Mouse (Mus musculus) limb, embryonic 11.5 days (tissue): ENCODE measurements around the gene Nr1d1. TPM values are rescaled to one million over a fixed set of nuclear protein-coding genes. Genes with fewer than 3 reads are reported as not detected.

Source experiments
- ATAC-seq: fragments of 200-750 bp; cut with Nextera tagmentation; 2 replicates; pipeline ENCODE4 v1.8.0; 2017; ENCODE audit warnings: low read depth; ENCODE audit not compliant: insufficient number of reproducible peaks, low FRiP score, low TSS enrichment
- DNase-seq: peaks from one replicate; pipeline ENCODE4 v3.0.0-alpha.2; 2015; ENCODE audit warnings: low spot score
- H3K27ac ChIP-seq: fragments of 300-500 bp; sonication (generic); replicated peaks from 2 replicates; pipeline ENCODE4 v1.5.1; 2014; ENCODE audit warnings: low read depth, mild to moderate bottlenecking, low read length
- H3K27me3 ChIP-seq: fragments of 300-500 bp; sonication (generic); 2 replicates; pipeline ENCODE4 v1.6.1; 2014; ENCODE audit warnings: mild to moderate bottlenecking, low read length, mixed read lengths; ENCODE audit not compliant: control insufficient read depth, insufficient read depth
- H3K36me3 ChIP-seq: fragments of 300-500 bp; sonication (generic); 2 replicates; pipeline ENCODE4 v1.6.1; 2014; ENCODE audit warnings: mild to moderate bottlenecking, low read length, moderate library complexity, mixed read lengths; ENCODE audit not compliant: control insufficient read depth, insufficient read depth
- H3K4me1 ChIP-seq: fragments of 300-500 bp; sonication (generic); 2 replicates; pipeline ENCODE4 v1.6.1; 2014; ENCODE audit warnings: low read length, mixed read lengths; ENCODE audit not compliant: control insufficient read depth, insufficient read depth
- H3K4me2 ChIP-seq: fragments of 300-500 bp; sonication (generic); 2 replicates; pipeline ENCODE4 v1.6.1; 2014; ENCODE audit warnings: low read depth, mild to moderate bottlenecking, moderate library complexity; ENCODE audit not compliant: severe bottlenecking
- H3K4me3 ChIP-seq: fragments of 300-500 bp; sonication (generic); 2 replicates; pipeline ENCODE4 v1.5.1; 2014; ENCODE audit warnings: low read depth, low read length
- H3K9ac ChIP-seq: fragments of 300-500 bp; sonication (generic); 2 replicates; pipeline ENCODE4 v1.6.1; 2014; ENCODE audit warnings: mild to moderate bottlenecking, low read length
- H3K9me3 ChIP-seq: fragments of 300-500 bp; sonication (generic); 2 replicates; pipeline ENCODE4 v1.6.1; 2016; ENCODE audit warnings: low read length; ENCODE audit not compliant: control insufficient read depth
- WGBS: fragments of 180-500 bp; shearing (Covaris S2); extraction: QIAGEN DNeasy Blood & Tissue Kit; methylation state at CpG from one replicate; pipeline ENCODE4 v1.1.7; 2014; 5-methylcytosine and 5-hydroxymethylcytosine counted together
- polyA plus RNA-seq: library from polyadenylated mRNA; unstranded; fragments of >200 nt; fragmentation: Nextera tagmentation; extraction: Ambion mirVana; gene quantifications from 2 replicates; pipeline ENCODE4 v1.2.1, GENCODE M21; 2014

The Nr1d1 gene
- polyA plus RNA-seq, 1 experiment from 2014 or later: 1.0 TPM

- 6% methylated on average over 19 of the region's 19 CpGs for WGBS
Measured at GRCm38 (mm10) chr11:98746855-98747693, 28.1 kb downstream of the Nr1d1 start.

GRCm38 (mm10) chr11:98745932-98746853 is 28.9 kb downstream of the Nr1d1 start:
- H3K4me2 ChIP-seq: no peak overlapping the region
- peaks cover 72% of the 10 kb centered on the region for H3K4me1 ChIP-seq
- no peak overlapping the region for H3K9ac ChIP-seq
- no peak for ATAC-seq
- no peak for DNase-seq
- 41% methylated on average over 12 of the region's 12 CpGs for WGBS
- H3K27me3 ChIP-seq: no peaks in the 10 kb centered on the region
- H3K4me3 ChIP-seq: no peak overlapping the region
- H3K9me3 ChIP-seq: no peaks in the 10 kb centered on the region
- H3K36me3 ChIP-seq: no peaks in the 10 kb centered on the region
- H3K27ac ChIP-seq: no peak overlapping the region

More at GRCm38 (mm10) chr11:98746855-98747693, 28.1 kb downstream of the Nr1d1 start:
- Histone ChIP-seq H3K36me3 (no peaks in the 10 kb centered on the region), H3K4me2 (peak overlapping the region; percentile 30), H3K4me1 (peaks cover 72% of the 10 kb centered on the region), H3K4me3 (peak overlapping the region; percentile 3; the same call in 1 of the 2 replicates), H3K9ac (no peak overlapping the region), H3K27me3 (no peaks in the 10 kb centered on the region), H3K27ac (no peak overlapping the region), H3K9me3 (no peaks in the 10 kb centered on the region)
- ATAC-seq (no peak; the same call in 1 of the 2 replicates), DNase-seq (peak; percentile 80)

- peaks cover 71% of the 10 kb centered on the region for H3K4me1 ChIP-seq
- WGBS: 30% methylated on average over 7 of the region's 7 CpGs
- H3K36me3 ChIP-seq: no peaks in the 10 kb centered on the region
- DNase-seq (no peak), ATAC-seq (no peak)
- no peak overlapping the region for H3K9ac ChIP-seq
- H3K4me3 ChIP-seq: no peak overlapping the region
- H3K27me3 ChIP-seq: no peaks in the 10 kb centered on the region
- H3K9me3 ChIP-seq: no peaks in the 10 kb centered on the region
- no peak overlapping the region; the same call in 1 of the 2 replicates for H3K27ac ChIP-seq
- peak overlapping the region; percentile 70; the same call in 1 of the 2 replicates for H3K4me2 ChIP-seq
Measured at GRCm38 (mm10) chr11:98744456-98745019, 30.6 kb downstream of the Nr1d1 start.

GRCm38 (mm10) chr11:98743655-98744345 is 31.3 kb downstream of the Nr1d1 start:
- H3K9ac ChIP-seq: no peak overlapping the region
- no peak for ATAC-seq
- no peaks in the 10 kb centered on the region for H3K36me3 ChIP-seq
- whole genome bisulfite sequencing: 6% methylated on average over 9 of the region's 9 CpGs
- peak; percentile 57 for DNase-seq
- H3K9me3 ChIP-seq: no peaks in the 10 kb centered on the region
- H3K4me3 ChIP-seq: 0 out of 2 replicates have a peak overlapping the region, but pooled peaks have one; percentile 2
- H3K27ac ChIP-seq: no peak overlapping the region; the same call in 1 of the 2 replicates
- peak overlapping the region; percentile 70 for H3K4me2 ChIP-seq
- H3K4me1 ChIP-seq: peaks cover 65% of the 10 kb centered on the region
- H3K27me3 ChIP-seq: no peaks in the 10 kb centered on the region

- Histone ChIP-seq H3K9me3 (no peaks in the 10 kb centered on the region), H3K4me3 (peak overlapping the region; percentile 86), H3K4me1 (peaks cover 54% of the 10 kb centered on the region), H3K27ac (peak overlapping the region; percentile 82), H3K9ac (peak overlapping the region; percentile 82), H3K36me3 (no peaks in the 10 kb centered on the region), H3K4me2 (peak overlapping the region; percentile 70), H3K27me3 (no peaks in the 10 kb centered on the region)
- DNase-seq (no peak), ATAC-seq (no peak)
- WGBS: 8% methylated on average over 21 of the region's 21 CpGs
Measured at GRCm38 (mm10) chr11:98742397-98743291, 32.5 kb downstream of the Nr1d1 start.

GRCm38 (mm10) chr11:98741622-98742396 is 33.3 kb downstream of the Nr1d1 start:
- H3K4me3 ChIP-seq: peak overlapping the region; percentile 86
- H3K9me3 ChIP-seq: no peaks in the 10 kb centered on the region
- peaks cover 47% of the 10 kb centered on the region for H3K4me1 ChIP-seq
- peak overlapping the region; percentile 70 for H3K4me2 ChIP-seq
- H3K36me3 ChIP-seq: no peaks in the 10 kb centered on the region
- peak; percentile 85 for DNase-seq
- WGBS: under 1% methylated on average over 75 of the region's 86 CpGs
- ATAC-seq: peak; percentile 55
- peak overlapping the region; percentile 82 for H3K9ac ChIP-seq
- H3K27me3 ChIP-seq: no peaks in the 10 kb centered on the region
- peak overlapping the region; percentile 82 for H3K27ac ChIP-seq
